Mouse (Mus musculus): Measurements from ENCODE around the gene Nudt1. TPM values are rescaled to one million over a fixed set of nuclear protein-coding genes. Genes with fewer than 3 reads are reported as not detected.

Gene Nudt1
- polyA plus RNA-seq, 1 experiment from 2014 or later: 50.4 TPM

GRCm38 (mm10) chr5:140374226-140374625 lies 52.8 kb downstream of the Nudt1 start:
- no peaks in the 10 kb centered on the region; the same call in 1 of the 2 replicates for H3K36me3 ChIP-seq
- WGBS: 41% methylated on average over 3 of the region's 3 CpGs
- H3K4me1 ChIP-seq: peaks cover 39% of the 10 kb centered on the region
- H3K9me3 ChIP-seq: no peaks in the 10 kb centered on the region
- no peak overlapping the region for H3K27ac ChIP-seq
- DNase-seq (ENCODE audit: low spot score): no peak
- H3K27me3 ChIP-seq (ENCODE audit: insufficient read depth, poor library complexity, severe bottlenecking): no peaks in the 10 kb centered on the region
- no peak overlapping the region for H3K4me3 ChIP-seq

GRCm38 (mm10) chr5:140375249-140375829 lies 53.9 kb downstream of the Nudt1 start:
- H3K4me1 ChIP-seq: peaks cover 34% of the 10 kb centered on the region

GRCm38 (mm10) chr5:140378121-140378853 lies 56.8 kb downstream of the Nudt1 start:
- DNase-seq (ENCODE audit: low spot score): no peak
- WGBS: 88% methylated on average over 6 of the region's 6 CpGs
- Histone ChIP-seq H3K27ac (no peak overlapping the region), H3K36me3 (0 out of 2 replicates have a peak, but pooled peaks cover 2% of the 10 kb centered on the region), H3K4me3 (no peak overlapping the region), H3K9me3 (no peaks in the 10 kb centered on the region), H3K4me1 (peaks cover 30% of the 10 kb centered on the region), H3K27me3 (ENCODE audit: insufficient read depth, poor library complexity, severe bottlenecking) (no peaks in the 10 kb centered on the region)

More at GRCm38 (mm10) chr5:140375249-140375829, 53.9 kb downstream of the Nudt1 start:
- no peak overlapping the region for H3K4me3 ChIP-seq
- no peaks in the 10 kb centered on the region for H3K9me3 ChIP-seq
- 0 out of 2 replicates have a peak, but pooled peaks cover 2% of the 10 kb centered on the region for H3K36me3 ChIP-seq
- H3K27ac ChIP-seq: no peak overlapping the region
- no peak for DNase-seq (ENCODE audit: low spot score)
- 88% methylated on average over 4 of the region's 4 CpGs for WGBS
- no peaks in the 10 kb centered on the region for H3K27me3 ChIP-seq (ENCODE audit: insufficient read depth, poor library complexity, severe bottlenecking)

- Histone ChIP-seq H3K27me3 (ENCODE audit: insufficient read depth, poor library complexity, severe bottlenecking) (no peaks in the 10 kb centered on the region), H3K27ac (peak overlapping the region; percentile 25; the same call in 1 of the 2 replicates), H3K4me3 (no peak overlapping the region), H3K9me3 (no peaks in the 10 kb centered on the region), H3K4me1 (peaks cover 31% of the 10 kb centered on the region), H3K36me3 (0 out of 2 replicates have a peak, but pooled peaks cover 2% of the 10 kb centered on the region)
- WGBS: 67% methylated on average over 6 of the region's 6 CpGs
- DNase-seq (ENCODE audit: low spot score): no peak
Observed at GRCm38 (mm10) chr5:140379299-140379698, 57.8 kb downstream of the Nudt1 start.

GRCm38 (mm10) chr5:140381156-140381555 lies 59.7 kb downstream of the Nudt1 start:
- H3K9me3 ChIP-seq: no peaks in the 10 kb centered on the region
- H3K4me1 ChIP-seq: peaks cover 28% of the 10 kb centered on the region
- WGBS: 86% methylated on average over 7 of the region's 7 CpGs
- H3K27ac ChIP-seq: no peak overlapping the region
- H3K27me3 ChIP-seq (ENCODE audit: insufficient read depth, poor library complexity, severe bottlenecking): no peaks in the 10 kb centered on the region
- 0 out of 2 replicates have a peak, but pooled peaks cover 2% of the 10 kb centered on the region for H3K36me3 ChIP-seq
- DNase-seq (ENCODE audit: low spot score): no peak
- H3K4me3 ChIP-seq: no peak overlapping the region

GRCm38 (mm10) chr5:140382688-140383087 lies 61.2 kb downstream of the Nudt1 start:
- no peaks in the 10 kb centered on the region for H3K9me3 ChIP-seq
- H3K27ac ChIP-seq: peak overlapping the region; percentile 88; the same call in 1 of the 2 replicates
- H3K4me1 ChIP-seq: peaks cover 38% of the 10 kb centered on the region
- 92% methylated on average over 6 of the region's 6 CpGs for WGBS
- H3K36me3 ChIP-seq: 0 out of 2 replicates have a peak, but pooled peaks cover 2% of the 10 kb centered on the region
- no peak for DNase-seq (ENCODE audit: low spot score)
- no peaks in the 10 kb centered on the region for H3K27me3 ChIP-seq (ENCODE audit: insufficient read depth, poor library complexity, severe bottlenecking)
- no peak overlapping the region for H3K4me3 ChIP-seq

GRCm38 (mm10) chr5:140383559-140383958 lies 62.1 kb downstream of the Nudt1 start:
- Histone ChIP-seq H3K4me3 (peak overlapping the region; percentile 36), H3K4me1 (peaks cover 47% of the 10 kb centered on the region), H3K27me3 (ENCODE audit: insufficient read depth, poor library complexity, severe bottlenecking) (no peaks in the 10 kb centered on the region), H3K27ac (peak overlapping the region; percentile 88), H3K36me3 (0 out of 2 replicates have a peak, but pooled peaks cover 2% of the 10 kb centered on the region), H3K9me3 (no peaks in the 10 kb centered on the region)
- WGBS: 20% methylated on average over 7 of the region's 7 CpGs
- peak; percentile 80 for DNase-seq (ENCODE audit: low spot score)

- 88% methylated on average over 1 of the region's 1 CpGs for WGBS
- no peaks in the 10 kb centered on the region for H3K27me3 ChIP-seq (ENCODE audit: insufficient read depth, poor library complexity, severe bottlenecking)
- no peak overlapping the region for H3K4me3 ChIP-seq
- H3K4me1 ChIP-seq: peaks cover 47% of the 10 kb centered on the region
- H3K9me3 ChIP-seq: no peaks in the 10 kb centered on the region
- H3K27ac ChIP-seq: peak overlapping the region; percentile 88
- 0 out of 2 replicates have a peak, but pooled peaks cover 2% of the 10 kb centered on the region for H3K36me3 ChIP-seq
- no peak for DNase-seq (ENCODE audit: low spot score)
Observed at GRCm38 (mm10) chr5:140384462-140384861, 63.0 kb downstream of the Nudt1 start.

- no peak for DNase-seq (ENCODE audit: low spot score)
- H3K27me3 ChIP-seq (ENCODE audit: insufficient read depth, poor library complexity, severe bottlenecking): no peaks in the 10 kb centered on the region
- H3K9me3 ChIP-seq: no peaks in the 10 kb centered on the region
- WGBS: 91% methylated on average over 7 of the region's 7 CpGs
- H3K4me1 ChIP-seq: peaks cover 41% of the 10 kb centered on the region
- no peaks in the 10 kb centered on the region for H3K36me3 ChIP-seq
- no peak overlapping the region for H3K4me3 ChIP-seq
- H3K27ac ChIP-seq: no peak overlapping the region
Observed at GRCm38 (mm10) chr5:140387236-140387635, 65.8 kb downstream of the Nudt1 start.

Other genes with a start within 250 kb of the Nudt1 start
- 34.4 and 43.5 TPM in 2 replicates for gene Mad1l1, start 104 bp upstream of the Nudt1 start, polyA plus RNA-seq (2016; fragmentation: Nextera tagmentation; extraction: Ambion mirVana)
- 15.4 and 18.8 TPM in 2 replicates for gene Mrm2, start 10.2 kb downstream of the Nudt1 start, polyA plus RNA-seq (2016; fragmentation: Nextera tagmentation; extraction: Ambion mirVana)
- gene Snx8, start 67.6 kb downstream of the Nudt1 start, polyA plus RNA-seq (2016; fragmentation: Nextera tagmentation; extraction: Ambion mirVana): 19.2 and 20.1 TPM in 2 replicates
- gene Eif3b, start 97.7 kb downstream of the Nudt1 start, polyA plus RNA-seq (2016; fragmentation: Nextera tagmentation; extraction: Ambion mirVana): 125 and 201 TPM in 2 replicates
- gene Gm4869, start 124.0 kb downstream of the Nudt1 start, polyA plus RNA-seq (2016; fragmentation: Nextera tagmentation; extraction: Ambion mirVana): not detected in 2 replicates
- 26.7 and 26.9 TPM in 2 replicates for gene Chst12, start 183.9 kb downstream of the Nudt1 start, polyA plus RNA-seq (2016; fragmentation: Nextera tagmentation; extraction: Ambion mirVana)
- not detected in 2 replicates for gene Grifin, start 243.4 kb downstream of the Nudt1 start, polyA plus RNA-seq (2016; fragmentation: Nextera tagmentation; extraction: Ambion mirVana)

All from heart, embryonic 10.5 days (tissue).